Mouse (Mus musculus): ENCODE measurements around the gene Lrrc4.

DNA sequence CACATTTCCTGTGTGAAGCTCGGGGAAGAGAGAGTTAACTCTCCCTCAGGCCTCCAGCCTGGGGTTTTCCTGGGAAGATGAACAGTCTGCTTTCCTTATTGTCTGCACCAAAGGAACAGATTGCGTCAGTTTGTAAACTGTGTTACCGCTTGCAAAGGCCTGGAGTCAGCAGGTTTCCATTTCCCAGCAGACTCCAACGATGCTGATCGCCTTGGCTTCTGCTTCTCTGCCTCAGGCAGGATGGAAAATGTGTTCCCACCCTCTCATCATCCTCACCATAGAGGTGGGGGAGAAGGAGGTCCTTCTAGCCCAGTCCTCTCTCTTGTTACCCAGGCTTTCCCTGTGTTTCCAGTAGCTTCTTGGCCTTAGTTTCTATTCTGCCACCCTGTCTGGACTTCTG is 33.1 kb upstream of the Lrrc4 start:
- TF ChIP-seq CTCF (conservative IDR thresholded peaks at IDR 0.05; ENCODE audit: low read length) = no peak
- TF ChIP-seq POU5F1 (IDR thresholded peaks at IDR 0.05; ENCODE audit: borderline replicate concordance, low read length) = no peak
- TF ChIP-seq NANOG (IDR thresholded peaks at IDR 0.05; ENCODE audit: borderline replicate concordance, low read length) = no peak
